Mouse (Mus musculus) embryonic fibroblast, embryonic 13.5 days (primary cell): ENCODE measurements around the gene Pga5.

Experiments used
- CTCF ChIP-seq: IDR thresholded peaks from 2 replicates; pipeline ENCODE4 v1.5.1; 2011; ENCODE audit warnings: mild to moderate bottlenecking, control low read depth, low read length, moderate library complexity, borderline replicate concordance; ENCODE audit not compliant: insufficient read depth
- POLR2A ChIP-seq: IDR thresholded peaks from 2 replicates; pipeline ENCODE4 v1.6.1; 2011; ENCODE audit warnings: low read depth, mild to moderate bottlenecking, control low read depth, low read length, moderate library complexity

DNA sequence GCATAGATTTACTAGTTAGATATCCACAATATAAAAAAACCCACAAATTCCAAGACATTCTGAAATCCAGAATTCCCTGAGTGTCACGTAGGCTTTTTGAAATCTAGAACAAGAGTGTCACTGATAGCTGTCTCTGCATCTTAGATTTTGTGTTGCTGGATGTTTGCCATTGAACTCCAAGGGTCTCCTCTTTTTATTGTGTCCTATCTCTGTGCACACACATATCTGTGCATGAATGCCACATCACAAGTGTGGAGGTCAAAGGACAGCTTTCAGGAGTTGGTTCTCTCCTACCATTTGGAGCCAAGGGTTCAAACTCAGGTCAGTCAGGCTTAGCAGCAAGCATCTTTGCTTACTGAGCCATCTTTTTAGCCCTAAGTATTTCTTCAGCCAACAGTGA is 30.0 kb upstream of the Pga5 start:
- no peak for TF ChIP-seq CTCF
- no peak for TF ChIP-seq POLR2A
